Mouse (Mus musculus) liver, embryonic 11.5 days (tissue): ENCODE results near the gene Gm28035. TPM values are rescaled to one million over a fixed set of nuclear protein-coding genes. Genes with fewer than 3 reads are reported as not detected.

Experiments
- ATAC-seq: fragments of 200-750 bp; cut with Nextera tagmentation; replicated peaks from 2 replicates; pipeline ENCODE4 v1.8.0; 2017; ENCODE audit warnings: moderate number of reproducible peaks, mild to moderate bottlenecking, moderate TSS enrichment, moderate library complexity; ENCODE audit not compliant: low FRiP score
- DNase-seq: peaks from one replicate; pipeline ENCODE4 v3.0.0-alpha.2; 2017; ENCODE audit warnings: low spot score
- H3K27ac ChIP-seq: fragments of 300-500 bp; sonication (generic); 2 replicates; pipeline ENCODE4 v1.5.1; 2014; ENCODE audit warnings: mild to moderate bottlenecking, low read depth, low read length, control low read depth
- H3K27me3 ChIP-seq: fragments of 300-500 bp; sonication (generic); replicated peaks from 2 replicates; pipeline ENCODE4 v1.6.1; 2014; ENCODE audit warnings: low read length, mixed read lengths; ENCODE audit not compliant: control insufficient read depth, insufficient read depth
- H3K36me3 ChIP-seq: fragments of 300-500 bp; sonication (generic); 2 replicates; pipeline ENCODE4 v1.6.1; 2014; ENCODE audit warnings: mild to moderate bottlenecking, low read length, moderate library complexity, mixed read lengths; ENCODE audit not compliant: control insufficient read depth, insufficient read depth
- H3K4me1 ChIP-seq: fragments of 300-500 bp; sonication (generic); replicated peaks from 2 replicates; pipeline ENCODE4 v1.6.1; 2014; ENCODE audit warnings: low read length, mixed read lengths; ENCODE audit not compliant: control insufficient read depth, insufficient read depth
- H3K4me2 ChIP-seq: fragments of 300-500 bp; sonication (generic); 2 replicates; pipeline ENCODE4 v1.6.1; 2014; ENCODE audit warnings: mild to moderate bottlenecking, control low read depth, moderate library complexity
- H3K4me3 ChIP-seq: fragments of 300-500 bp; sonication (generic); 2 replicates; pipeline ENCODE4 v1.5.1; 2014; ENCODE audit warnings: low read depth, low read length, control low read depth
- H3K9ac ChIP-seq: fragments of 300-500 bp; sonication (generic); 2 replicates; pipeline ENCODE4 v1.6.1; 2014; ENCODE audit warnings: low read depth, low read length, control low read depth
- H3K9me3 ChIP-seq: fragments of 300-500 bp; sonication (generic); 2 replicates; pipeline ENCODE4 v1.6.1; 2016; ENCODE audit warnings: low read length, inconsistent platforms, mixed read lengths; ENCODE audit not compliant: control insufficient read depth
- WGBS: fragments of 180-500 bp; shearing (Covaris S2); extraction: QIAGEN DNeasy Blood & Tissue Kit; methylation state at CpG from one replicate; pipeline ENCODE4 v1.1.7; 2014; 5-methylcytosine and 5-hydroxymethylcytosine counted together
- polyA plus RNA-seq: library from polyadenylated mRNA; unstranded; fragments of >200 nt; fragmentation: Nextera tagmentation; extraction: Ambion mirVana; gene quantifications from 2 replicates; pipeline ENCODE4 v1.2.1, GENCODE M21; 2014

Gm28035 gene
- polyA plus RNA-seq, 1 experiment from 2014 or later, result 0.16 TPM

DNA sequence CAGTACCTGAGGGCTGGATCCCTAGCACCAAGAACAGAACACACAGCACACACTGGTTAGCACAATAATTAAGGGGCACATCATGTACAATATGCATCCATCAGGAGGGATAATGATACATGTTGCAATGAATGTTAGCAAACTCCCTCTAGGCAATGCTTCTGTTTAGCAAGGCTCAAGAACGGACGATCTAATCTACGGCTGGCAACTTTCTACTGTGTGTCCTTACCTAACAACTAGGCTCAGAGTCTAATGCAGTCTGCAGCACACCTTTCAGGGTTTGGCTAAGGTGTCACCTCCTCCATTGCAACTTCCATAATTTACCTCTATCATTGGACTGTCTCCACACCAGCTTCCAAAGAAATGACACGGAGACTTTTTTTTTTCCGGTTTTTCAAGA is 24.1 kb upstream of the Gm28035 start:
- no peaks in the 10 kb centered on the region for H3K27me3 ChIP-seq
- no peak overlapping the region for H3K9ac ChIP-seq

DNA sequence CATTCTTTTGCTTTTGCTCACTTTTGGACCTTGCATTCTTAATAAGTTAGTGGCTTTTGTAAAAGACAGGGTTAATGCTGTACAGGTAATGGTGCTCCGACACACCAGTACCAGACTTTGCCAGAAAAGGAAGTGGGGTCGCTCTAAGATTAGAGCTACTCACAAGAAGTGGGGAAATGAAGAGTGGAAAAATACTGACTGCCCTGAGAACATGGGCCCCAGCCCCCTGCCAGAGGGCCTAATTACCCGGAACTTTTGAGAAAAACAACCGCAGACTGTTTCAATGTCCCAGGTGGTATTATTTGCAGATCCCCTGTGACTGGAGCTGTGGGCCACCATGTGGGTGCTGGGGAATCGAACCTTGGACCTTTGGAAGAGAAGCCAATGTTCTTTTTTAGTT is 4.8 kb upstream of the Gm28035 start:
- Histone ChIP-seq H3K4me2 (no peak overlapping the region), H3K4me1 (peaks cover 25% of the 10 kb centered on the region), H3K36me3 (peaks cover 1% of the 10 kb centered on the region; the same call in 1 of the 2 replicates), H3K4me3 (no peak overlapping the region), H3K27ac (no peak overlapping the region), H3K27me3 (no peaks in the 10 kb centered on the region), H3K9ac (no peak overlapping the region), H3K9me3 (peaks cover 1% of the 10 kb centered on the region; the same call in 1 of the 2 replicates)
- no peak for ATAC-seq
- no peak for DNase-seq
- 63% methylated on average over 5 of the region's 5 CpGs for WGBS

More for the DNA sequence above, 24.1 kb upstream of the Gm28035 start:
- Histone ChIP-seq H3K9me3 (no peaks in the 10 kb centered on the region), H3K4me1 (no peaks in the 10 kb centered on the region; the same call in 1 of the 2 replicates), H3K36me3 (no peaks in the 10 kb centered on the region), H3K4me3 (no peak overlapping the region), H3K27ac (no peak overlapping the region), H3K4me2 (no peak overlapping the region)
- 87% methylated on average over 5 of the region's 5 CpGs for WGBS
- DNase-seq (no peak), ATAC-seq (no peak)

GRCm38 (mm10) chr2:30236426-30237198 is 3.8 kb upstream of the Gm28035 start:
- ATAC-seq, result peak; percentile 0; the same call in 1 of the 2 replicates
- Histone ChIP-seq H3K27ac (peak overlapping the region; percentile 84), H3K36me3 (peaks cover 2% of the 10 kb centered on the region; the same call in 1 of the 2 replicates), H3K9ac (peak overlapping the region; percentile 90), H3K4me2 (peak overlapping the region; percentile 96), H3K4me3 (peak overlapping the region; percentile 94), H3K27me3 (no peaks in the 10 kb centered on the region), H3K4me1 (peaks cover 25% of the 10 kb centered on the region), H3K9me3 (no peaks in the 10 kb centered on the region)
- DNase-seq, result no peak
- 6% methylated on average over 18 of the region's 18 CpGs for WGBS

DNA sequence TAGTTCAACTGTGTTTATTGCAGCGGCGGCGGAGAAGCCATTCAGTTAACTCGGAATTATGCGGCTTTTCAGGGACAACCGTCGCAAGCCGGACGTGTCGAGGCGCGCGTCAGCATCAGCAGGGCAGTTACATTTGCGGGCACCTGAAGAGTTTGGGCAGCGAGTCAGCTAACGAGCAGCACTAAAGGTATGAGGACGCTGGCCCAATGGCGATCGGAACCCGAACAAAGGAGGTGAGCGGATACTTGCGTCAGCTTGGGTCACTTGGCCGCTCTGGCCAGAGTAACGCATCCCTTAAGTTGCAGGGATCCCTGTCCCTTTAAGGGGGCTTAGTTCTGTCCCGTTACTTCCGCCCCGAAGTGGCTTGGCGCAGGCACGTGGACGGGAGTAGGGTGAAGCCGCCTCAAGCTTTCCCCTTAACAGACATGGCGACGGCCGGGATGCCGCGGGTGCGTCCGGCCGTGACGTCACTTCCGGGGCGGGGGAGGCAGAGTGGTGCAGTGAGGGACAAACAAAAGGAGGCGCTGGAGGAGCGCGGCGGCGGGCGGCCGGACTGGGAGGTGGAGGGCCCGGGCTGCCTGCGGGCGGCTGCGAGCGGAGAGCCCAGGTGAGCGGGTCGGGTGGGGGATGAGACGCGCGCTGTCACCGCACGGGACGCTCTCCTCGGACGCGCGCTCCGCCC is 3.0 kb upstream of the Gm28035 start, which contains the start of gene Lrrc8a:
Gene Lrrc8a, plus strand, starts transcription at position 517 of the 682 bp plus-strand sequence.
- peak within 1 kb of the TSS; percentile 90 for H3K9ac ChIP-seq
- H3K36me3 ChIP-seq, result peaks cover 2% of the 10 kb centered on the region; the same call in 1 of the 2 replicates
- no peaks in the 10 kb centered on the region for H3K9me3 ChIP-seq
- peak; percentile 96 for ATAC-seq
- DNase-seq, result peak; percentile 100
- under 1% methylated on average over 67 of the region's 67 CpGs for WGBS
- H3K27ac ChIP-seq, result peak within 1 kb of the TSS; percentile 84
- peak within 1 kb of the TSS; percentile 94 for H3K4me3 ChIP-seq
- H3K4me2 ChIP-seq, result peak within 1 kb of the TSS; percentile 96
- no peaks in the 10 kb centered on the region for H3K27me3 ChIP-seq
- H3K4me1 ChIP-seq, result peaks cover 25% of the 10 kb centered on the region

DNA sequence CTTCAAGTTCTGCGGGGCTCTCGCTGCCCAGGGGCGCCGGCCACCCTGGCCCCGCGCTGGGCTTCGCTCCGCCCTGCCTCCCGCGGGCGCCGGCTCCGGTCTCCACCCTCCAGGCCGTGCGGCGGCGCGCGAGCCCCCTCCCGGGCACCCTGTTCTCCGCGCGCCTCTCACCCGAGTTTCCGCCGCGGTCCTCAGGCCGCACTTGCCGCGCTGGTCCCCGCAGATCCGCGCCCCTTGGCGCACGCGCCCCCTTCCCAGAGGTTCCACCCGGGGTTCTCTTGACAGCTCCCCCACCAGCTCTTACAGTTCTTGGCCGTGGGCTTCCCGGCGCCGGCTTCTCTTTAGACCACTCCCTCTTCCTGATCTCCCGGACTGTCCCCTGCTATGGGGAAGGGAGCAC is 2.5 kb upstream of the Gm28035 start:
- peak overlapping the region; percentile 90 for H3K9ac ChIP-seq
- peak overlapping the region; percentile 84 for H3K27ac ChIP-seq
- peaks cover 27% of the 10 kb centered on the region for H3K4me1 ChIP-seq
- no peaks in the 10 kb centered on the region for H3K27me3 ChIP-seq
- 0% methylated on average over 38 of the region's 42 CpGs for WGBS
- peaks cover 2% of the 10 kb centered on the region; the same call in 1 of the 2 replicates for H3K36me3 ChIP-seq
- DNase-seq (no peak), ATAC-seq (peak; percentile 84)
- peak overlapping the region; percentile 94 for H3K4me3 ChIP-seq
- H3K9me3 ChIP-seq, result no peaks in the 10 kb centered on the region
- H3K4me2 ChIP-seq, result peak overlapping the region; percentile 96

- no peak for ATAC-seq
- 80% methylated on average over 3 of the region's 3 CpGs for WGBS
- no peaks in the 10 kb centered on the region for H3K27me3 ChIP-seq
These were observed 1.4 kb upstream of the Gm28035 start for GRCm38 (mm10) chr2:30238906-30239465.

DNA sequence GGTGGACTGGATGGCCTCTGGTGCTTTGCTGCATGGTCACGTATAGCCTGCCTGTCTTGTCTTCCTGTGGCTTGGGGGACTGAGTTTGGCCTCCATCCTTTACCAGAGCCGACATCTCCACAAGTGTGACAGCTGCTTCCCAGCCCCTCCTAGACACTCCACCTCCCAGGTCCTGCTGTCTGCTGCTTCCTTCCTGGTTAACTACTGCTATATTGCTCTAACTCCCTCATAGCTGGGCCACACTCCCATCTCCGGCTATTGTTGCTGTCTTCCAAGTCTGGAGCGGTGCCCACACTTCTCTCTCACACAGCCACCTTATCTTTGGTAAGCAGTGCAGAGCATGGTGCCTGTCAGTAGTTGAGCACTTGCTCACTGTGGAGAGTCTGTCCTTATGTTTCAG is 590 bp upstream of the Gm28035 start:
- no peaks in the 10 kb centered on the region for H3K9me3 ChIP-seq
- peak overlapping the region; percentile 0; the same call in 1 of the 2 replicates for H3K4me3 ChIP-seq
- H3K4me1 ChIP-seq, result peaks cover 27% of the 10 kb centered on the region
- H3K4me2 ChIP-seq, result peak overlapping the region; percentile 96
- peaks cover 5% of the 10 kb centered on the region; the same call in 1 of the 2 replicates for H3K36me3 ChIP-seq
- H3K27ac ChIP-seq, result peak overlapping the region; percentile 1
- no peaks in the 10 kb centered on the region for H3K27me3 ChIP-seq
- ATAC-seq (peak; percentile 18; the same call in 1 of the 2 replicates), DNase-seq (no peak)
- 63% methylated on average over 4 of the region's 4 CpGs for WGBS
- no peak overlapping the region for H3K9ac ChIP-seq

More at GRCm38 (mm10) chr2:30238906-30239465, 1.4 kb upstream of the Gm28035 start:
- peak overlapping the region; percentile 94 for H3K4me3 ChIP-seq
- no peaks in the 10 kb centered on the region for H3K9me3 ChIP-seq
- no peak for DNase-seq
- peak overlapping the region; percentile 90 for H3K9ac ChIP-seq
- peak overlapping the region; percentile 1; the same call in 1 of the 2 replicates for H3K27ac ChIP-seq
- peaks cover 27% of the 10 kb centered on the region for H3K4me1 ChIP-seq
- H3K4me2 ChIP-seq, result peak overlapping the region; percentile 96
- peaks cover 2% of the 10 kb centered on the region; the same call in 1 of the 2 replicates for H3K36me3 ChIP-seq

GRCm38 (mm10) chr2:30242509-30242908 is 2.1 kb downstream of the Gm28035 start:
- no peak for DNase-seq
- no peaks in the 10 kb centered on the region for H3K27me3 ChIP-seq
- H3K9me3 ChIP-seq, result no peaks in the 10 kb centered on the region
- H3K4me2 ChIP-seq, result no peak overlapping the region
- H3K36me3 ChIP-seq, result peaks cover 7% of the 10 kb centered on the region; the same call in 1 of the 2 replicates
- H3K4me1 ChIP-seq, result peaks cover 25% of the 10 kb centered on the region
- no peak overlapping the region for H3K4me3 ChIP-seq
- 66% methylated on average over 4 of the region's 4 CpGs for WGBS
- no peak for ATAC-seq
- 0 out of 2 replicates have a peak overlapping the region, but pooled peaks have one; percentile 16 for H3K27ac ChIP-seq
- H3K9ac ChIP-seq, result no peak overlapping the region
